Mouse (Mus musculus): ENCODE data around the gene Fdx1.

GRCm38 (mm10) chr9:51934641-51935040 is 28.7 kb downstream of the Fdx1 start:
- TF ChIP-seq ZC3H11A (IDR thresholded peaks at IDR 0.05; ENCODE audit: borderline replicate concordance, low read depth, low read length) (no peak), ZNF384 (IDR thresholded peaks at IDR 0.05; ENCODE audit: low read depth, low read length) (no peak), CHD2 (IDR thresholded peaks at IDR 0.05; ENCODE audit: low read depth, low read length) (no peak)

Data from ES-E14 (cell line).